Mouse (Mus musculus): ENCODE data around the gene Ttc28. TPM values are rescaled to one million over a fixed set of nuclear protein-coding genes. Genes with fewer than 3 reads are reported as not detected.

Gene Ttc28
- polyA plus RNA-seq, 1 experiment from 2014 or later = 22.8 TPM

DNA sequence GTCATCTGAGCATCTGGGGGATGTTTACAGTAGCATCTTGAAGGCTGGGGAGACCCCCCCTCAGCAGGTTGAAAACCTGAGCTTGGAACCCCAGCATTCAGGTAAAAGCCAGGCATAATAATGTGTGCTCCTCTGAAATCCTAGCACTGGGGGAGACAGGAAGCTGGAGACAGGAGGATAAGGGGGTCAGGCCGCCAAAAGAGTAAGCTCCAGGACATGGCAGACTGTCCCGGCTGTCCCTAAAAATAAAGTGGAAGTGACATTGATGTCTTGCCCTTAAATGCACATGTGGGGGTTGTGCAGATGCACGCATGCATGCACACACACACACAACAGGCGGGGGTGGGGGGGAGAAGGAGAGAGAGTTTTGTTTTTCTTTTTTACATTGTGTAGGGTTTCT lies 118.7 kb downstream of the Ttc28 start:
- Histone ChIP-seq H3K4me2 (peak overlapping the region; percentile 23; the same call in 1 of the 2 replicates), H3K36me3 (ENCODE audit: poor library complexity, severe bottlenecking) (no peaks in the 10 kb centered on the region), H3K9me3 (replicated peaks) (no peaks in the 10 kb centered on the region), H3K27ac (peak overlapping the region; percentile 87), H3K9ac (no peak overlapping the region), H3K27me3 (no peaks in the 10 kb centered on the region), H3K4me3 (no peak overlapping the region), H3K4me1 (peaks cover 38% of the 10 kb centered on the region)
- 67% methylated on average over 4 of the region's 4 CpGs for WGBS
- no peak for ATAC-seq

DNA sequence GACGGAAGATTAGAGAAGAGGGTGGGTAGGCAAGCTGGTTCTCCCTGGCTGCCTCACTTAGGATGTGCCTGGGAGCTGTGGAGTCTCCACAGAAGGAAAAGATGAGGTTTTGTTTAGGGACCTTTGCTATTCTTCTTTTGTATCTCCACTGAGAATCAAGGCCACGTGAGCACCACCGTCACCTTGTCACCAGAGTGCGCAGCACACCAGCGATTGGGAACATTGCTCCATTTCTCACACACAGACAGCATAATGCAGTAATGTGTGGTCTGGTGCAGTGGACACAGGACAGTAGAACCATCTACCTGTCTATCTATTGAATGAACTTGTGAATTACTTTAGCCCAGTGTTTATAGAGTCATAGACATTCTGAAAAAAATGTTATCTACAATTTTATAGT lies 121.3 kb downstream of the Ttc28 start:
- Histone ChIP-seq H3K9me3 (replicated peaks) (no peaks in the 10 kb centered on the region), H3K4me2 (no peak overlapping the region), H3K4me3 (no peak overlapping the region), H3K27me3 (no peaks in the 10 kb centered on the region), H3K4me1 (peaks cover 40% of the 10 kb centered on the region), H3K9ac (no peak overlapping the region), H3K27ac (no peak overlapping the region), H3K36me3 (ENCODE audit: poor library complexity, severe bottlenecking) (no peaks in the 10 kb centered on the region)
- WGBS = 75% methylated on average over 5 of the region's 5 CpGs
- ATAC-seq = no peak

DNA sequence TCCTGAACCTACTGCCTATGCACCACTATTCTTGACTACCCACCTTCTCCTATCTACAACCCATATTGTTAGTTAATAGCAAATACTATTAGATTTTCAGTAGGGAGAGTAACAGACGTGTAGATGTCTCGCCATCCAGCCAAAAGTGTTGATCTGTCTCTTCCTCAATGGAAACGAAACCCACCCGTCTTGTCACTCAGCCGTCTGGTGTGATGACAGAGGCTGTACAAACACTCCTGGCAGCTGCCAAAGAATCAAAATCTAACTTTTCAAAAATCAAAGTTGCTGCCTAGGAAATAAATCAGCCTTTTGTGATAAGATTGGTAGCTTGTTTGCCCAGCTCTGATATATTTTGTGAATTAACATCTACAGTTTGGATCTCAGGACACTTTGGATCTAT lies 123.6 kb downstream of the Ttc28 start:
- no peak; the same call in 1 of the 2 replicates for ATAC-seq
- no peak overlapping the region for H3K4me2 ChIP-seq
- H3K9ac ChIP-seq = no peak overlapping the region
- H3K36me3 ChIP-seq (ENCODE audit: poor library complexity, severe bottlenecking) = no peaks in the 10 kb centered on the region
- H3K27ac ChIP-seq = peak overlapping the region; percentile 55; the same call in 1 of the 2 replicates
- H3K4me3 ChIP-seq = no peak overlapping the region
- H3K4me1 ChIP-seq = peaks cover 39% of the 10 kb centered on the region
- WGBS = 71% methylated on average over 5 of the region's 5 CpGs
- no peaks in the 10 kb centered on the region for H3K27me3 ChIP-seq
- no peaks in the 10 kb centered on the region for H3K9me3 ChIP-seq (replicated peaks)

DNA sequence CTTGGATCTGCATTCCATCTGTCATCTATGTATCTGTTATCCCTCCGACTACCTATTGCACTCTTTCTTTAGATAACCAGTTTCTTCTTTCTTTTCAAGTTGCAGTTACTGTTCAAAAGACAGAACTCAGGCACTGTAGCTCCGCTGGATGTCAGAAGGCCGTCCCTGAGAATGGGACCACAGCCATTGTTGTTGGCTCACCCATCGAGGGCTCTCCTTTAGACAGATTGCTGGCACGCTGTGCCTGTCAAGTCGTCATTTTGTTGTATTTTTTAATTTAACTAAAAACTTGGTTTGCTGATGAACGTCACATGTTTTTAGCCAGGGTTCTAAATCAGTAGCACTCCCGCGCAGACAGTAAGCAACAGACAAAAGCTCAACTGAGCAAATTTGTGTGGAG lies 124.1 kb downstream of the Ttc28 start:
- H3K9me3 ChIP-seq (replicated peaks) = no peaks in the 10 kb centered on the region
- H3K36me3 ChIP-seq (ENCODE audit: poor library complexity, severe bottlenecking) = no peaks in the 10 kb centered on the region
- H3K9ac ChIP-seq = no peak overlapping the region
- H3K4me3 ChIP-seq = no peak overlapping the region
- H3K27ac ChIP-seq = peak overlapping the region; percentile 55
- H3K27me3 ChIP-seq = no peaks in the 10 kb centered on the region
- WGBS = 83% methylated on average over 9 of the region's 9 CpGs
- peaks cover 39% of the 10 kb centered on the region for H3K4me1 ChIP-seq
- ATAC-seq = peak; percentile 42; the same call in 1 of the 2 replicates
- no peak overlapping the region for H3K4me2 ChIP-seq

DNA sequence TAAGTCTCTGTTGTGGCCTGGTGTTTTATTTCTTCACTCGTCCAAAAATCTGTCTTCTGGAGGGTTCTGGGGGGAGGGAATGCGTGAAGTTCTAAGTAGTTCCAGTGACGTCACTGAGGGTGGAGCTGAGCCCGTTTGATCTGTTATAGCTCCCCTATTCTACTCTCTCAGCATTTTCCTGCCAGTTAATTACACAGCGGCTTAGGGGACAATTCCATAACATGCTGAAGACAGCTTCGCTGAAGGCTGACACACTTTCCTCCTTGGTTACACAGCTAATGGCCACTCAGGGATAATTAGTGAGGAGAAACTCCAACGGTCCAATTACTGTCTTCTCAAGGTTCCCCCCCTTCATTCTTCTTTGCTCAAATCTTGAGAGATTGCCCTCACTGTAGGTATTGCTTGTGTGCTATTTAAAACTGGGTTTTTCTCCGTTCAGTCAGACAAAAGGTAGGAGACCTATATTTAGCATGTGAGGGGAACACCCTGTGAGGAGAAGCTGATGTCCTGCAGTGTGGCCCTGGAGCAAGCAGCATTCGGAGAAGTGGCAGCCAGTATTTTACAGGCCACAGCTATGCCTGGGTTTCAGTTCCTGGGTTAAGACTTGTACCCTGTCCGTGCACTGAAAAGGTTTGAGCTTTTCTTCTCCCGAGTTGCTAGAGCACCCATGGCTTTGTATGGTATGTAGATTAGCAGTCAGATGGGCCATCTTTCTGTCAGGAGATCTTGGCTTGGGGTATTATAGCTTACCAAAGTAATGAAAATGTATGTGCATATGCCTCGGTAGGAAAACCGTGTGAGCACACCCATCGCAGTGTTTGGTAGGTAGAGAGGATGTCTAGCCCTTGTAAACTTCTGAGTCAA lies 126.9 kb downstream of the Ttc28 start:
- Histone ChIP-seq H3K4me1 (peaks cover 40% of the 10 kb centered on the region), H3K4me2 (peak overlapping the region; percentile 4; the same call in 1 of the 2 replicates), H3K36me3 (ENCODE audit: poor library complexity, severe bottlenecking) (peaks cover 11% of the 10 kb centered on the region), H3K27ac (peak overlapping the region; percentile 65), H3K9me3 (replicated peaks) (peaks cover 7% of the 10 kb centered on the region), H3K27me3 (no peaks in the 10 kb centered on the region), H3K9ac (no peak overlapping the region), H3K4me3 (no peak overlapping the region)
- peak; percentile 57 for ATAC-seq
- WGBS = 28% methylated on average over 14 of the region's 14 CpGs

DNA sequence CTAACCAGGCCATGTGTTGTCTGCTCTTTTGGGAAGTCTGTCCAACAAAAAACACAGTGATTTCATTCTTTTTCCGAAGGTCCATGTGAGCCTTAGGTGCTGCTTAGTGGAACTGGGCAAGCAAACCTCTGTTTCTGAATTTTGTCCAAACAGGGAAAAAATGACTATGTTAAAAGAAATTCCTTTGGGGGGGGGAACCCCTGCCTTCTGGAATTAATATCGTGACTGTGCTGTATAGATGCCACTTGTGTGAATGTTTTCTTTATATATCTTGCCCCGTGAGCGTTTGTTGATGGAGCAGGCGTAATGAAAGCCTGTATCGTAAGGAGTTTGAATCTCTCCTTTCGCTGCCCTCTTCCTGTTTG lies 127.5 kb downstream of the Ttc28 start:
- Histone ChIP-seq H3K4me3 (no peak overlapping the region), H3K9ac (no peak overlapping the region), H3K4me2 (no peak overlapping the region), H3K4me1 (peaks cover 44% of the 10 kb centered on the region), H3K27ac (0 out of 2 replicates have a peak overlapping the region, but pooled peaks have one; percentile 4), H3K27me3 (no peaks in the 10 kb centered on the region), H3K9me3 (replicated peaks) (peaks cover 7% of the 10 kb centered on the region), H3K36me3 (ENCODE audit: poor library complexity, severe bottlenecking) (peaks cover 11% of the 10 kb centered on the region)
- 82% methylated on average over 7 of the region's 7 CpGs for WGBS
- ATAC-seq = no peak

DNA sequence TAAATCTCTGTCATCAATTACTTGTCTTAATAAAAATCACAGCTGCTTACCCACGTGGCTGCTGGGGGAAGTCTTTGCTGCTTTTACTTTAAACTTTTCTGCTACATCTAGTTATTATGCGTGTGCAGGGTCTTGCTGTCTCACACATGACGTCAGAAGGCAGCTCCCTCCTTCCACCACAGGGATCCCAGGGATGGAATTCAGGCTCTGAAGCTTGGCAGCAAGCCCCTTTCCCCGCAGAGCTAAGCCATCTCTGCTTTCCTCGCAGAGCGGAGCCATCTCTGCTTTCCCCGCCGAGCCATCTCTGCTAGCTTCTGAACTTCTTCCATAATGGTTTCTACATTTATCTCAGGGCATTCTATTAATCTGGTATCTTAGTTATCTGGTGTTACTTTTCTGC lies 128.3 kb downstream of the Ttc28 start:
- H3K27ac ChIP-seq = no peak overlapping the region
- no peak overlapping the region for H3K4me3 ChIP-seq
- H3K9me3 ChIP-seq (replicated peaks) = peaks cover 7% of the 10 kb centered on the region
- no peaks in the 10 kb centered on the region for H3K27me3 ChIP-seq
- 56% methylated on average over 8 of the region's 8 CpGs for WGBS
- H3K36me3 ChIP-seq (ENCODE audit: poor library complexity, severe bottlenecking) = peaks cover 11% of the 10 kb centered on the region
- peaks cover 52% of the 10 kb centered on the region for H3K4me1 ChIP-seq
- no peak overlapping the region for H3K9ac ChIP-seq
- no peak overlapping the region for H3K4me2 ChIP-seq
- no peak for ATAC-seq

DNA sequence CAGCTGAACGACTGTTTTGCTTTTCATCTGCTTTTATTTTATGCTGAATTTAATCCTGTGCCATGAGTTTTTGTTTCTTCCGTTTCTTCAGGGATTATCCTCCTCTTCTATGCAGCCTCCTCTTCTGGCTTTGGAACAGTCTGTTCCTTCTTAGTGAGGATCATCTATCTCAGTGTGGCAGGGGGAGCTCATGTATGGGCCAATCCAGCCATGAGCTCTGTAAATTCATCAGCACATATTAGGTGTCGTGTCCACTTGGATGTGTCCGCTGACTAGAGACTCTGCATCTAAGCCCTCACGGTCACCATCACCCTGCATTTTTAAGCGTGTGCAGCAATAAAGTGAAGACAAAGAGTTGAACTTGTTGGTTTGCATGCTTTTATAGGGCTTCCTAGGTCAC lies 128.8 kb downstream of the Ttc28 start:
- H3K4me1 ChIP-seq = peaks cover 54% of the 10 kb centered on the region
- H3K36me3 ChIP-seq (ENCODE audit: poor library complexity, severe bottlenecking) = peaks cover 11% of the 10 kb centered on the region
- WGBS = 82% methylated on average over 6 of the region's 6 CpGs
- H3K4me3 ChIP-seq = no peak overlapping the region
- H3K9ac ChIP-seq = no peak overlapping the region
- H3K27me3 ChIP-seq = no peaks in the 10 kb centered on the region
- H3K9me3 ChIP-seq (replicated peaks) = peaks cover 7% of the 10 kb centered on the region
- H3K4me2 ChIP-seq = no peak overlapping the region
- no peak overlapping the region for H3K27ac ChIP-seq
- no peak for ATAC-seq

DNA sequence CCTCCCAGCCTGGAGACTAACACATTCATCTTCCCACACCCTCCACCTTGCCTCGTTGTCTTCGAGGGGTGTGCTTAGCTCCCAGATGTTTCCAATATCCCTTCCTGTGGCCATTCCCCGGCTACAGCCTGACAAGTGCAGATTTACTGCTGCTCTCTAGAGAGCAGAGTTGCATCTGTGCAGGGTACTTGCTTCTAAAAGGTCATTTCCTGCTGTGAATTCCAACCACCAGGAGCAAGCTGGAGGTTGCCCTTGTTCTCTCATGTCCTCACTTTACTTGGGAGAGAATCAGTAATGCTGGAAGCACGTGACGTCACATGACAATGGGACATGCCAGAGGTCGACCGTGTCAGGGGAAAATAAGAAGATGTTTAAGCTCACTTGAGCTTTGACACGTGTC lies 131.7 kb downstream of the Ttc28 start:
- no peak overlapping the region for H3K4me3 ChIP-seq
- H3K9me3 ChIP-seq (replicated peaks) = peaks cover 7% of the 10 kb centered on the region
- H3K9ac ChIP-seq = no peak overlapping the region
- H3K4me2 ChIP-seq = no peak overlapping the region
- peaks cover 15% of the 10 kb centered on the region for H3K36me3 ChIP-seq (ENCODE audit: poor library complexity, severe bottlenecking)
- no peaks in the 10 kb centered on the region for H3K27me3 ChIP-seq
- H3K4me1 ChIP-seq = peaks cover 67% of the 10 kb centered on the region
- H3K27ac ChIP-seq = peak overlapping the region; percentile 2; the same call in 1 of the 2 replicates
- 71% methylated on average over 8 of the region's 8 CpGs for WGBS
- ATAC-seq = no peak

DNA sequence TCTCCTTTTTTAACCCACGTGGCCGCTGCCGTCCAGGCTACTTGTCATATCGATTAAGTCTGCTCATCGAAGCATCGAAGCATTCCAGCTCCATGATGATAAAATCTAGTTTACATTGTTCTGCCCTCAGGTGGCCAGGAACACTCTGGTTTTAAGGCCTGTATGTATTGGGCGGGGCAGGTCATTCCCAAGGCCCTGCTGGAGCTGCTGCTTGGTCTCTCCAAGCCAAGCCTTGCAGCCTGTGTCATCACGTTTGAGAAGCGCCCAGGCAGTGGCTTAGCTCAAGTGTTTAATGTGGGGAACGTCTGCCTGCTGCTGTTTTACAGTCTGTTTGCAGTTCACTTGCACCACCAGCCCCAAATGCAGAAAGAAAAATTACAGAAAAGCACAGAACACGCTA lies 132.5 kb downstream of the Ttc28 start:
- peaks cover 60% of the 10 kb centered on the region for H3K4me1 ChIP-seq
- WGBS = 86% methylated on average over 11 of the region's 11 CpGs

DNA sequence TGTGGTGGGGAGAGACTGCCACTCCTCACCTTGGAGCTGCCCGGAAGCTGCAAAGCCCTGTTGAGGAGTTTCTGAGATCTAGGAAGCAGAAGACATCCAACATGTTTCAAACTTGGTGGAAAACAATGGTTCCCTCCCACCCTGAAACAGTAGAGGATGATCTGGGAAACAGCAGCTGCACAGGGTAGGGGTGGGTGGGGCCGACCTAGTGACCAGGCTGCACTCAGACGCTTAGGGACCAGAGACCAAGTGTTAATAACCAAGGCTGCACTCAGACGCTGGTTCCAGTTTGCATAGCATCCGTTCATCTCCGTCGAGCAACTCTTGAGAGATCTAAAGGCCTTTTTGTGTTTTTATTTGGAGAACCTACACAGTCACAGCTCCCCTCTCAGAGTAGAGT lies 133.0 kb downstream of the Ttc28 start:
- no peak for ATAC-seq

More for the DNA sequence above, 132.5 kb downstream of the Ttc28 start:
- Histone ChIP-seq H3K27ac (no peak overlapping the region), H3K4me2 (no peak overlapping the region), H3K27me3 (no peaks in the 10 kb centered on the region), H3K9ac (no peak overlapping the region), H3K4me3 (no peak overlapping the region), H3K9me3 (replicated peaks) (peaks cover 7% of the 10 kb centered on the region), H3K36me3 (ENCODE audit: poor library complexity, severe bottlenecking) (peaks cover 15% of the 10 kb centered on the region)
- no peak for ATAC-seq

DNA sequence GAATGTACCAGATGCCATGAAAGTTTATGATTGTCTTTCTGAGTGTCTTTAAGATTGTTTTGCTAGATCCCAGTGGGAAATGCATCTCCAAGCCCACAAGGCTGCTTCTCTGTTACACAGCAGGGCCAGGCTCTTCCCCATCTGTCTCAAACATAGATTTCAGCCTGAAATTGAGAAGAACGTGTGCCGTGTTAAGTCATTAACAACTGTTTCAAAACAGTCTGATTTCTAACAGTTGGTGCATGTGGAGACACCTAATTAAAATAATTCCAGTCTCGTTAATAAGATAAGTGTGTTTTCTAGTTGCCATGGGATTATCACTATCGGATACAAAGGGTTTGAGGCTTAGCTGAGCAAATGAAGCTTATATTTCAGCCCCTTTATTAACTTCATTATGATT lies 135.4 kb downstream of the Ttc28 start:
- H3K4me2 ChIP-seq = no peak overlapping the region
- H3K27me3 ChIP-seq = no peaks in the 10 kb centered on the region
- H3K4me3 ChIP-seq = no peak overlapping the region
- H3K9ac ChIP-seq = no peak overlapping the region
- H3K27ac ChIP-seq = peak overlapping the region; percentile 76
- H3K36me3 ChIP-seq (ENCODE audit: poor library complexity, severe bottlenecking) = peaks cover 9% of the 10 kb centered on the region
- H3K4me1 ChIP-seq = peaks cover 65% of the 10 kb centered on the region
- ATAC-seq = peak; percentile 43; the same call in 1 of the 2 replicates
- peaks cover 4% of the 10 kb centered on the region for H3K9me3 ChIP-seq (replicated peaks)
- 21% methylated on average over 4 of the region's 4 CpGs for whole genome bisulfite sequencing

More for the DNA sequence above, 133.0 kb downstream of the Ttc28 start:
- H3K36me3 ChIP-seq (ENCODE audit: poor library complexity, severe bottlenecking) = peaks cover 15% of the 10 kb centered on the region
- no peaks in the 10 kb centered on the region for H3K27me3 ChIP-seq
- 71% methylated on average over 7 of the region's 7 CpGs for WGBS
- H3K4me3 ChIP-seq = no peak overlapping the region
- no peak overlapping the region for H3K27ac ChIP-seq
- H3K4me2 ChIP-seq = no peak overlapping the region
- H3K9ac ChIP-seq = no peak overlapping the region
- peaks cover 7% of the 10 kb centered on the region for H3K9me3 ChIP-seq (replicated peaks)
- H3K4me1 ChIP-seq = peaks cover 59% of the 10 kb centered on the region

Measured in forebrain, embryonic 13.5 days (tissue).